Mouse (Mus musculus) ES-Bruce4 (cell line): ENCODE data around the gene 9230102O04Rik.

Source experiments
- CTCF ChIP-seq: IDR thresholded peaks from one replicate; pipeline ENCODE4 v1.8.1; 2011; ENCODE audit warnings: low read depth, low read length
- POLR2A ChIP-seq: IDR thresholded peaks from one replicate; pipeline ENCODE4 v1.8.1; 2011; ENCODE audit warnings: low read length; ENCODE audit not compliant: insufficient read depth

GRCm38 (mm10) chr2:9876621-9877325 is 12.6 kb downstream of the 9230102O04Rik start:
- no peak for TF ChIP-seq CTCF
- no peak for TF ChIP-seq POLR2A
